Comparison of ENCODE assay signal across 30 mouse cellular contexts in the genomic region with DNA sequence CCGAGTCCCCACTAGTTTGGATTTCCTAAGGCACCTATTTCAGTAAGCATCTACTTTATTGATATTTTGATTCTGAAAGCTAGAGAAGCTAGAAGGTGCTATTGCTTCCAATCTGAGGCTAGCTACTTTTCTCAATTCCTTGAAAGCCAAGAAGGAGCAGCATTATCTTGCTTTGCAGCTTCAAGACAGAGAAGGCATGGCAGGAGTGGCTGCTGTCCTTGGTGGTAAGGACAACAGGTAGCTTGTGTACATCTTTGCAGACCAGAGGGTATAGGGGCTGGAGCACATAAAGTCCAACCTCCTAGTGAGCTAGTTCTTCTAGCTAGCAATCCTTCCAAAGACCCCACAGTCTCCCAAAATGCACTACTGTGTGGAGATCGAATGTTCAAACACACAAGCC.
"Had no signal": no experiment of that assay in that cellular context is flagged by ENCODE, and none has a peak within 500 bp of the region (broad histone marks: within the 10 kb centered on the region; RNA-seq: fewer than 3 reads in every experiment).

No protein-coding gene starts in this region.

- DNase-seq: heart, postnatal 10 days; heart, postnatal 14 days; heart, postnatal 36 days; heart, postnatal 4 days; kidney, adult 11 months; kidney, adult 18-20 months; kidney, adult 2 months; kidney, adult 8-10 months; kidney, adult 9 months; kidney, postnatal 10 days; kidney, postnatal 14 days; kidney, postnatal 25 days; kidney, postnatal 36 days; kidney, postnatal 4 days; layer of hippocampus, adult 9-11 months; layer of hippocampus, postnatal 36 days had no signal

- H3K27ac ChIP-seq: heart, embryonic 13.5 days; heart, embryonic 15.5 days; hindbrain, embryonic 10.5 days; hindbrain, embryonic 12.5 days; hindbrain, embryonic 13.5 days; hindbrain, embryonic 14.5 days; hindbrain, embryonic 15.5 days; hindbrain, postnatal 0 days; intestine, embryonic 15.5 days; kidney, embryonic 15.5 days; kidney, postnatal 0 days; layer of hippocampus, adult 2 months; left cerebral cortex, adult 2 months had no signal

- H3K27me3 ChIP-seq: heart, embryonic 12.5 days; heart, embryonic 13.5 days; heart, embryonic 15.5 days; hindbrain, embryonic 12.5 days; hindbrain, embryonic 13.5 days; hindbrain, embryonic 15.5 days; intestine, embryonic 15.5 days; kidney, embryonic 15.5 days had no signal

- H3K9ac ChIP-seq: heart, embryonic 12.5 days; heart, embryonic 13.5 days; heart, embryonic 15.5 days; hindbrain, embryonic 12.5 days; hindbrain, embryonic 13.5 days; hindbrain, embryonic 14.5 days; hindbrain, embryonic 15.5 days; intestine, embryonic 15.5 days; kidney, embryonic 15.5 days had no signal

- H3K4me3 ChIP-seq: heart, embryonic 12.5 days; heart, embryonic 13.5 days; heart, embryonic 15.5 days; hindbrain, embryonic 10.5 days; hindbrain, embryonic 12.5 days; hindbrain, embryonic 13.5 days; hindbrain, embryonic 15.5 days; intestine, embryonic 15.5 days; kidney, embryonic 15.5 days; layer of hippocampus, adult 2 months; left cerebral cortex, adult 2 months had no signal

- H3K36me3 ChIP-seq: heart, embryonic 12.5 days; heart, embryonic 13.5 days; heart, embryonic 15.5 days; hindbrain, embryonic 10.5 days; hindbrain, embryonic 12.5 days; hindbrain, embryonic 13.5 days; hindbrain, embryonic 15.5 days; intestine, embryonic 15.5 days; kidney, embryonic 15.5 days had no signal

- H3K4me1 ChIP-seq: heart, embryonic 12.5 days; heart, embryonic 13.5 days; heart, embryonic 15.5 days; hindbrain, embryonic 10.5 days; hindbrain, embryonic 12.5 days; hindbrain, embryonic 13.5 days; hindbrain, embryonic 15.5 days; intestine, embryonic 15.5 days had no signal

- H3K9me3 ChIP-seq: heart, embryonic 12.5 days; heart, embryonic 13.5 days; heart, embryonic 15.5 days; hindbrain, embryonic 10.5 days; hindbrain, embryonic 12.5 days; hindbrain, embryonic 13.5 days; hindbrain, embryonic 15.5 days; intestine, embryonic 15.5 days; kidney, embryonic 15.5 days had no signal
